Mouse (Mus musculus) monocyte, adult 2 months (primary cell): ENCODE data around the gene Prcd.
"Not testable (repeated sequence)": the region's sequence is repeated elsewhere in the genome, so short reads cannot be mapped to it uniquely, and the experiment has no call there.

ENCODE experiments used
- DNase-seq, 2 experiments: peaks; one replicate each; pipeline ENCODE4 v3.0.0; 2022; ENCODE audit warnings: low spot score in 2 of 2, low read depth in 1 of 2

Gene Prcd

DNA sequence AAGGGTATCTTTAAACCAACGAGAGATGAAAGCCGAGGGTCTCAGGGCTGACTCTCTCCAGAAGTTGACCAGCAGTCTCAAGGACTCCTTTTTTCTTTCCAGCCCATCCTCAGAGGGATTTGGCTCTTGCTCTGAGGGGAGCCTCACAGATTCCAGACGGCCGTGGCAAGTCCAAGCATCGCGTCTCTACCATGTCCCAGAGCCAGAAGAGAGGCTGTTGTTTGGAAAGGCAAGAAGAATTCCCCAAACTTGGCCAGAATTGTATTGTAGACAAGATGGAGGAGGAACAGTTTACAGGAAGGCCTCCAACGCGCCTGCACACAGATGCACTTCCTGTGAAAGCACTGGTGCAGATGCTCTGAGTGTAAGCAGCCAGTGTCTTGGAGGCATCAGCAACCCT, 14.6 kb downstream of the Prcd start:
- no peak for DNase-seq

DNA sequence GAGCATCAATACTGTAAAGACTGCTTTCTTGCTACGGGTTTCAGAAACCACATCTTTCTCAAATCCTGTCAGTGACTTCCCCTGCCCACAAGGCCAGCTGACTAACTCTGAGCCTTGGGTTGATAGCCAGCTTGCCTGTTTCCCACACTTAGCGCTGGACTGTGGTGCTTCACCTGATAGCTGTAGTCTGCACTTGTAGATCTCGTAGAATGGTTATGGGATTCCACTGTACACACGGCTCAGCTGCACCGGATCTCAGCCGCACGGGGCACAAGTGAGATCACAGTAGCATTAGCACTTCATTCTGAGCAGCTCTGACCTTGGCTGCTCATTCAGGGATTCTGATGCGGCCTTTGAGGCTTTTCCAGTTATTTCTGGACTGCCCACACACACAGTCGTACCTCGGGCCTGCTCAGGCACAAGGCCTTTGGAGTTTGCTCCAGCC, 15.1 kb downstream of the Prcd start:
- DNase-seq, result no peak

DNA sequence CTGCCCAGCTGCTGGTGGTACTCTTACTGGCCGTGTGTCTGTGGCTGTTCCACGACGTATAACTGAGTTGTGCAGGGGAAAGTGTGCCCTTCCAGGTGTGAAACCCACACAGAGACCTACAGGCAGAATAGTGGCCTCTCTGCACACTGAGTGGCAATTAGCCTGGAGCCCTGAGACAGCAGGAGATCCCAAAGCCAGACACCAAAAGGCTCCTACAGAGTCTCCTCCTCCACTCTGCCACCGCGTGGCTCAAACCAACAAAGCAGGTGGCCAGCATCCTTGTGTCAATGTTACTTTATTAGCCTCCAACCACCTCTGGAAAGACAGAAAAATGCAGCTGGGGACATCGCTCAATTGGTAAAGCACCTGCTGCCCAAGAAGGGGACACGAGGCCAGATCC, 15.5 kb downstream of the Prcd start:
- no peak for DNase-seq

DNA sequence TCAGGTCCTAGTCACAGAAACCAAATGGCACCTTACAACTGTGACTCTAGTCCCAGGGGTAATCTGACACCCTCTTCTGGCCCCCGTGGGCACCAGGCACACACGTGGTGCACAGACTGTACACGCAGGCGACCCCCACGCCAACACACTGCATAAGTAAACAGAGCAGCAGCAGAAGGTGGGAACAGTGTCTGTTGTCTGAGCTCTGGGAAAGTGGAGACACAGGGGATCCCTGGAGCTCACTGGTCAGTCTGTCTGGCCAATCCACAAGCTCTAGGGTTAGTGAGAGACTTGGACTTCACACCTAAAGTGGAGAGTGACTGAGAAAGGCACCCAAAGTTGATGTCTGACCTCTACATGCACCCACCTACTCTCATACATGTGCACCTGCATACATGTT, 16.0 kb downstream of the Prcd start:
- DNase-seq, result no peak

DNA sequence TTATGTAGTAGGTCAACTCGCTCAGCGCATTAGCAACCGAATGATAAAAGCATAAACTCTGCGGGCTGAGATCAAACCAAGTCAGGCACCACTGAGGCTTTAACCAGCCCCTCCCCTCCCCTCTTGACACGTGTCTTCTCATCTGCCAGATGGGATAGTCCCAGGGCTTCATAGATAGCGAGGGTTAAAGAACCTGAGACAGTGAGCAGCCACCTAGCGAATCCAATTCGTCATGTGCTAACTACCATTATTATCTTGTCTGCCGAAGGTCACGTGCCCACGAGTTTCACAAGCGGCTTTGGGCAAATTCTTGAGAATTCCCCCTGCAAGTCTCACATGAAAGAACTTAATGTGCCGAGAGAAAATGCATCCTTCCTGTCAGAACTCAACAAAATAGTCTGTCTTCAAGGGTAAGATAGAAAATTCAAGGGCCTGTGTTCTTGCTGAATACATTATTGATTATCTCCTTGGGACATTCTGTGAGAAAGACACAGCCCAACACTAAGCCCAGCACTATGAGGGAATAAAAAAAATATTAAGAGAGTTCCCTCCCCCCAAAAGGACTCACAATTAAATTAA, 16.5 kb downstream of the Prcd start:
- DNase-seq, result no peak

DNA sequence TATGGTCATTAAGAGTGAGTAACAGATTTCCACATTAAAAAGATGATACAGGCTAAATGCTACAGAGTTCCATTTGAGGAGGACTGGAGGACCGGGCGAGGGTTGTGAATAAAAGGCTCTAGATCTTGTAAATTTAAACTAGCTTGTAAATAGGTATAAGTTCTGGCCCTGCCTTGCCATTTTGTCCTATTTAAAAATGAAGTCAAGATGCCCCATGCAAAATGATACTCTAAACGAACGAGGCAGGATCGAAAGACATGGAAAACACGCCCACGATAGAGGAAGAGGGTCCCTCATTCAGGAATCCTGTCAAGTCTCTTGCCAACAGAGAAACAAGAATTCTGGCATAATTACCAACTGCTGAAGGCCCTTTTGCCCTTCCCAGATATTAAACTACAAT, 17.1 kb downstream of the Prcd start:
- no peak for DNase-seq

DNA sequence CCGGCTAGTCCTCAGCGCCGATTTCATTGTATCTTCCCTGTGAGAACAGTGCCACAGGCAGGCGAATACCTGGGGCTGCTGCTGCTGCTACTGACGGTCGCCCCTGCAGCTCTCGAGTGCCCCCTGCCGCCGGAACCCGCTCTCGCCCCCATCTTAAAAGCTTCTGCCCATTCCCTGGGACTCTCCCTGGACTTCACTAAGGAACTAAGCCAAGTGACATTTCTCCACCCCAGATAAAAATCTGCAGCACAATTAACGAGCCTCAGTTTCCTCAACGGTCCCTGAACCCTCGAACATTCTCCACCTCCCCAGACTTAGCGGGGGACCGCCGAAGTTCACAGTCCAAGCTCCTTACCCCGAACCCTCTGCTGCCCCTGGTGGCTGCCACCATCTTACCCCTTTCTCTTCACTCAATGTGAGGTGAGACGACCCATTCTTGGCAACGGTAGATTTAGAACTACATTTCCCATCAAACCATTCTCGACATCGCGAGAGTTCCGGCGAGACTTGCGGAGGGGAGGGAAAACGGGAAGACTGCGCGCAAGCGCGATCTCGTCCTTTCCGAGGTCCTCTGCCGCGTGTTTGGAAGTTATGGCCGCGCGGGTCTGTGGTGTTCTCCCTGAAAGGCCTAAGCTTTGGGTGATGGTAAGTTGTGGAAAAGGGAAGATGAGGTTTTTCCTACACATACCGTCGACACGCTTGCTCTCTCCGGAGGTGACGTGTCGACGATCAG, 17.9 kb downstream of the Prcd start:
- peak; percentile 88 to 97 for DNase-seq

DNA sequence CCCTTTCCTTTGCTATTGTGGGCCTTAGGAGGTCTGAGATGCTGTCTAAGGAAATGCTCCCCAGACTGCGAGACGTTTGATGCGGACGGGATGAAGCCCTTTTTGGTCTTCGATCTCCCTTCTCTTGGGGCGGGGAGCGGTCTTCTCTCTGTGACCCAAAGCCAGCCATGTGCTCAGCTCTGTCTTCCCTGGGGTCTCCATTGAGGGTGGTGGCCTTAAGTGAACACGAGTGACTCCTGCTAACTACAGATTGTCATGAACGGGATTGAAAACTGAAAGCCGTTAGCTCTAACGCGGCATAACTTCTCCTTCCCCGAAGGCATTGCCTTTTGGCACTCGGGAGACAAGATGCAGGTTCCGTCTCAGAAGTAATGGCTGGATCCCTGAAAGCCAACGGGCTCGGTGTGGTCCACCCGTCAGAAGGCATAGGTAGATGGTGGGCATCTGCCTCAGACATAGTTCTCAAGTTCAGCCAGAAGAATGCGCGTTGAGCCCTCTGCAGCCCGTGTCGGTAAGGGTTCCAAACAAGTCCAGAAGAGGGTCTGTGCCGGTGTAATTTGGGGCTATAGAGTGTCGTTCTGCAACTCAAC, 18.6 kb downstream of the Prcd start:
- DNase-seq, result no peak

DNA sequence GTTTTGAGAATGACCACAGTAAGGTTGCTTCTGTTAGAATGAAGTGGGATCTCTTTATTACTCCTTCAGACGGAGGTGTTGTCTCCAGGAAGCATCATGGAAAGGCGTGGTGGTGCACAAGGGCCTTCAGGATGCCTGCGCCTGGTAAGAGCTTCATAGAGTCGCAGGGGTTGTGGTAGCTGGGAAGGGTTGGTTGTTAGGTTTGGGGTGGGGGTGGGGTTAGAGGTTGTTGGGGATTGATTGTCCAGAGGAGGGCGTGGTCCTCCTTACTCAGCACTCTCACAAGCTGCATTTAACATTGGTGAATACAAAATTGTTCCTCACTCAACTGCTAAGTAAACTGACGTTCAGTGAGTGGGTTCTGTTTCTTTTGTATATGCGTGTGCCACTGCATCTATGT, 19.3 kb downstream of the Prcd start:
- DNase-seq, result no peak

DNA sequence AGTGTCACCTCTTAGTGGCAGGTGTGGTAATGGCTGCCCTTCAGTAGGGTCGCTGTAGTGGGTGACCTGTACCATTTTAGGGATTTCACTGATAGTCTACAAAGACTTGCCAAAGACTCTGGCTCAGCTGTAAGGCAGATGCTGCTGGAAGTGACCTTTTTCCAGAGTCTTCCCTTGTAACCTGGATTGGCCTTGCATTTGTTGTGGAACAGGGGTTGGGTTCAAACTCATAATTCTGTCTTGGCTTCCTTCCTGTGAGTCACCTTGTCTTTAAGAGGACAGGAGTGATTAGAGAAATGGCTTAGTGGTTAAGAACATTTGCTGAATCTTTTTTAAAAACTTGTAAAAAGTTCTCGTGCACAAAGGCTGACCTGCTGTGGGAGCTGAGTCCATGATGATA, 20.1 kb downstream of the Prcd start:
- no peak for DNase-seq

DNA sequence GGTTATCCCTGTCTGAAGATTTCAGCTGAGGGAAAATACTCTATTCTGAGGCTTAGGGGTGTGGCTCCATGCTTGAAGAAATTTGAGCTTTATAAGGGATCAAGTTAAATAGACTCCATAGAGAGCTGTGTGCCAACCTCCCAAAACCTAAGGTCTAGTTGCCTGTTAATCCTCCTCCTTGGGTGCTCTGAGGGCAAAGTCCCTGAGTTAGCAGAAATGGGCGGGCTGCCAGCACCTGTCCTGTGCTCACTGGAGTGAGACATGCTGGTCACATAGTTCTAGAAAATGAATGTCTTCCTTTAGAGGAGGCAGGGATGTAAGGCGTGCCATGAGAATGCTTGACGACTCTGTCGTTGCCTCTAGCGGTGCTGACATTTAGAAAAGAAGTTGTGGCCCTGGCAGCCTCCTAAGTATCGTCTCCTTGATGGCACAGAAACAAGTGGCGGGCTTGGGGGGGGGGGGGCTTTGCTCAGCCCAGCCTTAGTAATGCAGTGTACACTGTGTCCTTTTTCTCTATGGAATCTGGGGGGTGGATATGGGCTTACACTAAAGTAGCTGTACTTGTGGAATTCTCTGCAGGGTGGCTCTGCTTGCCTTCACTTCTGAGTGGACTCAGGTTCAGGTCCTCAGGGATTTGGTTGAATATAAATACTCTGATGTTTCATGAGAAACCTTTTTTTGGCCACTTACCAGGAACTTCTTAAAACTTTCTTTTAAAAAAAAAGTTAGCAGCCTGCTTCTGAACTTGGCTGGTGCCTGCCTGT, 21.5 kb downstream of the Prcd start:
- no peak for DNase-seq

DNA sequence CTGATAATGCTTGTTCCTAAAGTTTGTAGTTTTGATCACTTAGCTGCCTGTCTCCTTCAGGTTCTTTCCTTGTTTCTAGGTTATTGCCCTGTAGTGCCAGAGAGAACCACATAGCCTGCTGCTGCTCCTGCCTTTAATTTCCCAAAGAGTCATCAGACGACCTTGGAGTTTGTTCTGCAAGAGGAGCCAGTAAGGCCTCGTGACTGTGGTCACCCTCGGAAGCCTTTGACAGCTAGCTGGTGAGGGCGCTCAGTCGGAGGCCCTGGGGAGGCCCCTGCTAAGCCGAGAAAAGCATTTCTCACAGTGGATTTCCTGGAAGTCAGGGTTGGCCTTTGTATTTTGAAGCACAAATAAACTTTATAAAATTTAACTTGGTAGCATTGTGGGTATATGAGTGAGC, 22.1 kb downstream of the Prcd start:
- not testable (repeated sequence) for DNase-seq

DNA sequence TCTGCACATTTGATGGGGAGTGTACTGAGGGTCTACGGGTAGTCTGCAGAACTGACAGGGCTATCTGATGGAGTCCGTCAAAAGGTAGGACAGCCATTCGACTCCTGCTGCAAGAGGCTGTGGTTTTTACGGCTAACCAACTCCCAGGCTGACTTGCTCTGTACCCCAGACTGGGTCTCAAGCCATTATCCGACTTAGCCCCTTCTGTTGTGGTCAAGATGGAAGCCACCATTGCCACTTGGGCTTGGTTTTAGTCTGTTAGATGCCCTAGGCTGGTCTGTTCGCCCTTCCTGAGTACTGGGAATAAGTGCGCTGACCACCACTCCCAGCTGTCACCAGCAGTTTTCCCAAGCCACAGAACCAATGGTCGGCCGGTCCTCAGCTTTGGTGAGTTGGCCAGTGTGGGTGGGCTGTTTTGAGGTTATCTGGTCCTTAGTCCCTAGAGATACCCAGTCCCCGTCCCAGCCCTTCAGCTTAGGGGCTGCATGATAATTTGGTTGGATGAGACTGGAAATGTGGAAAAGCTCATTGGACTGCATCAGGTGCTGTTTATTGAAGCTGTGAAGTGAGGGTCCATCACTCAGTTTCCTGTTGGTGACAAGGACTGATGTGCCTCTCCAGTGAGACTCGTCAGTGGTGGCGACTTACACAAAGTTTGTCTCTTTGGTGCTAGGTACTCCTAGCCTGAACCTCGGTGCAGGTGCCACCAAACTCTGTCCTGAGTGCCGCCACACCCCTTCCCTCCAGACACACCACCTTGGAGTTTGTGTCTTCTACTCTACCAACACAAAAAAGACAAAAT, 23.0 kb downstream of the Prcd start:
- no peak for DNase-seq

DNA sequence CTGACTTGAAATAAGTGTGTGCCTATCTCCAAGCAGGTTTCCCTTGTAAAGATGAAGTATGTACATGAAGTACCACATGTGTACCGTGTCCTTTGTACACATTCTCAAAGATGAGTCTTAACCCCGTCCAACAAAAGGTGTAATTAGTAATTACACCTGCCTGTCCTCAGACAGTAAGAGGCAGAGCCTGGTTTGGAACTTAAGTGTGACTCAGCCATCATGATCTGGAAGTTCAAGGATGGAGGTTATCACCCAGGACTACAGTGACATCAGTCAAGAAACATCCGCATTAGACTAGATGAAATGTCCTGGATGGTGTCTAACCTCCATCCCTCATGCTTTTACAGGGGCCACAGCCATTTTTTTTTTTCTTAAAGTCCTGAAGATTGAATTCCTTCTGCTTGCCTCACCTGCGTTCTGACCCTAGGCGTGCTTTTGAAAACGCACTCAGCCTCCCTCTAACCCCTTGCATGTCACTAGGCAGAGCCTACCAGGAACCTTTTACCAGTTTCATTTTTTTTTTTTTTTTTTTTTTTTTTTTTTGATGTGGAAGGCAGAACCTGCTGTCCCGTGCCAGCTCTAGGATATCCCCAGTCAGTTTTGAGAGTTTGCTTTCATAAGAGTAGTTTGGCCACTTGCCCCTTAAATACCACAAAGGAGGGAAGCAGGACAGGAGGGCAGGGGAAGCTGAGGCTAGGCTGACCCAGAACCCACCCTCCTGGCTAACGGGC, 24.5 kb downstream of the Prcd start:
- DNase-seq, result no peak

DNA sequence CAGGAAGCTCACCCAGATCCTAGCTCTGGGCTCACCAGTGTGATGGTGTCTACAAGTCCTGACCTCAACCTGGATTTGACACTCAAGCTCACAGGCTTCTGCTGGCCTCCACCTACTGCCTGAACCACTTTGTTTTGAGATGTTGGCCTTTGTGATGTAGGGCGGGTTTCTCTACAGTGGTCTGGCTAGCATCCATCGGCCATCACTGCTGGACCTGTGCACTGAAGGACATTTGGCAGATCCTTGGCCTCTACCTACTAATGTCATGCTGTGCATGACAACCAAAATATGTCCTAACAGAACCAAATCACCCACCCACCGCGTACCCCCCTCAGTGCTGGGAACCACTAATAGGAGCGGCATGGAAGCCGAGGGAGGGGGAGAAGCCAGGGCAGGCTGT, 25.8 kb downstream of the Prcd start:
- no peak for DNase-seq

DNA sequence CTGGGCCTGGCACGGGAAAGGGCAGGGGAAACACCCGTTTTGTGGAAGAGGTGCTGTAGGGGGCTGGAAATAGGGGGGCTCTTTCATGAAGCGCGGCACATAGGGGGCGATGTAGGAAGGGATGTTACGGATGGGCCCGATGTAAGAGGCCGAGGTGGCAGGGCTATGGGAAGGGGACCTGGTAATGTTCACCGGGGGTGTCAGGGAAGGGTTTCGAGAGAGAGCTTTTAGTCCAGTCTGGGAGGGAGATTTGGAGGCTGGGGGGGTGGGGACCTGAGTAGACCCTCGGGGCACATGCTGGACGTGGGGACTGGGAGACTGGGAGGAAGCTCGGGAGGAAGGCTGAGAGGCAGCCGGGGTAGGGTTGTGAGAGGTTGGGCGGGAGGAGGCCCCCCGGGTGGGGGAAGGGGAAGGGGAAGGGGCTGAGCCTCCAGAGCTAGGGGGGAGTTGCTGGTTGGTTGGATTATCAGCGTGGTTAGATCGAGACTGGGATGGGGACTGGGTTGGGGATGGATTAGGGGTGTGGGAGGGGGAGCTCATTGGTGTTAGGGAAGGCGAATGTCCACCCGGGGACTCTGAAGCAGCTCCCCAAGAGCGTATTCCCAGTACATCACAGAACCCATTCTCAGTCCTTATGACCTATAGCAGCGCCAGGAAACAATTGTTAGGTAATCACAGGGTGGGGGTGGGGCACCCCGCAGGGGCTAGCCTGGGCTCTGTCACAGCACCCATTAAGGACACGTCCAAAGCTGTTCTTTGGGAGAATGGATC, 27.2 kb downstream of the Prcd start:
- no peak for DNase-seq

DNA sequence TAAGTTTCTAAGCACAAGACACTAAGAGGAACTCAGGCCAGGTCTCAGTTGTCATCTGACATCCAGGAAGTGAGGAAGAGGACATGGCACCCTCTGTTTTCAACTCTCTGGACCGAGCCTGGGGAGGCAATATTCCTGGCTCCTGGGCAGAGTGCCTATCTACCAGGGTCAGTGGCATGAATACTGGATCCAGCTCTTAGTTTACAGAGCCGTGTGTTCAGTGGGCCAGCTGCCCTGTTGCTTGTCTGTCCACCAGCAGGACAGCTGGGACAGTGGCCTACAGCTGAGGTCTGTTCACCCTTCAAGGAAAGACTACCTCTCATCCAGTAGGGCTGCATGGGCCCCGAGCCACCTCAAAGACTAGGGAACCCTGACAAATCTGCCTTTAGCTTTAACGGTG, 27.8 kb downstream of the Prcd start:
- DNase-seq, result no peak

DNA sequence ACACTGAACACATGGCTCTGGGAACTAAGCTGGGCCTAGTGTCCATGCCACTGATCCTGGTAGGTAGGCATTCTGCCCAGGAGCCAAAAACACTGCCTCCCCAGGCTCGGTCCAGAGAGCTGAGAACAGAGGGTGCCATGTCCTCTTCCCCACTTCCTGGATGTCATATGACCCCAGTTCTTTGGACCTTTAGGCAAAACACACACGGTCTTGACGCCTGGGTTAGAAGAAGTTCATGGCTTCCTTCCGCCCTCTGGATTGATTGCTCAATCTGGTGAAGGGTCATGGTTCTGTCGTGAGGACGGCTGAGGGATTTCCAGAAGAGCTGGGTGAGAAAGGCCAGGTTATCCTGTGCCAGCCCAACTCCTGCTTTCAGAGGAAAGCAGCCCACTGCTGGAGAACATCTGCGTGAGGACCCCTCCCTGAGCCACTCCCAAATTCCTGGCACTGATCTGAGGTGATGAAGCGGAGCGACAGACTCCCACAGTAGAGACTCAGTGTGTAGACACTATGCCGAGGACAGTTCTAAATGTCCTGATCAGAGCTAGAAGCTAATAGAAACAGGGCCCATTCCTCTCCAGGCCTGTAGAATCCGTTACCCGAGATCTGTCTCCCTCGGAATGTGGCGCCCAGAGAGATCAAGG, 29.3 kb downstream of the Prcd start:
- DNase-seq, result peak in 1 of 2 experiments; percentile 22

DNA sequence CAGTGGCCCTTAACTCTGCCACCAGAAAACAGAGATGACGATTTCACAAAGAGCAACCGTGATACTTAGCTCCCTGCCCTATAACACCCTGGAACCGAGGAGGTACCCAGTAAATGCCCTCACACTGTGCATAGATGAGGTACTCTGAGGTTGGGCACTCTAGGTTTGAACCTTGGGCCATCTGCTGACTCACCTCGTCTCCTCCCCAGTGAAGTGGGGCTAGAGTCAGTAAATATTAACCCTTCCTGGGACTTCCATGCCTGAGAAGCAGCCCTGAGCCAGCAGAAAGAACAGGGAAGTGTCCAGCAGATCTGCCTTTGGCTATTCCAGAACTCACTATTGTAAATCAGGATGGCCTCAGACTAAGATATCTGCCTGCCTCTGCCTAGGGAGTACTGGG, 30.4 kb downstream of the Prcd start:
- DNase-seq, result no peak
